Mouse (Mus musculus): ENCODE measurements at regions not wholly inside any gene's neighbourhood (a gene's known extent, or its start where the extent isn't known, plus 50 kb on each side); places are given as distances from the start of the nearest gene placed in this dataset.
"Not testable (repeated sequence)": the region's sequence is repeated elsewhere in the genome, so short reads cannot be mapped to it uniquely, and the experiment has no call there.

DNA sequence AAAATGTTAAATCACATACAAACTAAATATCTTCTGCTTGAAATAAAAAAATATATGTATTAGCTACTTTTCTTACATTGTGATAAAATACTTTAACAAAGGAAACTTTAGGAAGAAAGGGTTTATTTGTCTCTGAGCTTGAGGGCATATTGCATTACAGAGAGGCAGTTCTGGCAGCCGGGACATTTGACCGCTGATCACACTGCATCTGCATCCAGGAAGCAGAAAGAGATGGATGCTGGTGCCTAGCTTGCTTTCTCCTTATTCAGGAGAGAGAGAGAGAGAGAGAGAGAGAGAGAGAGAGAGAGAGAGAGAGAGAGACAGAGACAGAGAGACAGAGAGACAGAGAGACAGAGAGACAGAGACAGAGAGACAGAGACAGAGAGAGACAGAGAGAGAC lies 137.7 kb upstream of the Tacstd2 start:
- DNase-seq: not testable (repeated sequence)

DNA sequence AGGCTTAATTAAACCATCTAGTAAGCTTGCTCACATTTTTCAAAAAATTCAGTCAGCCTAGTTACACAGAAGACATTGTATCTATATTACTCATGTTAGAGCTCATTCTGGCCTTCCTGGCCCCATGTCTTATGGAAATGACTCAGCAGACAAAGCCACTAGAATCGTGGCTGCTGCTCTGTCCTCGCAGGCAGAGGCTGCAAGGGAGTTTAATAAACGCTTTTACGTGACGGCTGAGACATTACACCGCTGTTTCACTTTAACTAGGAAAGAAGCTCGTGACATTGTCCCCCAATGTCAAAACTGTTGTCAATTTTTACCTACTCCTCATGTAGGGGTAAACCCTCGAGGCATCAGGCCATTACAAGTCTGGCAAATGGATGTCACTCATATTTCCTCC lies 132.5 kb upstream of the Tacstd2 start:
- DNase-seq: not testable (repeated sequence)

DNA sequence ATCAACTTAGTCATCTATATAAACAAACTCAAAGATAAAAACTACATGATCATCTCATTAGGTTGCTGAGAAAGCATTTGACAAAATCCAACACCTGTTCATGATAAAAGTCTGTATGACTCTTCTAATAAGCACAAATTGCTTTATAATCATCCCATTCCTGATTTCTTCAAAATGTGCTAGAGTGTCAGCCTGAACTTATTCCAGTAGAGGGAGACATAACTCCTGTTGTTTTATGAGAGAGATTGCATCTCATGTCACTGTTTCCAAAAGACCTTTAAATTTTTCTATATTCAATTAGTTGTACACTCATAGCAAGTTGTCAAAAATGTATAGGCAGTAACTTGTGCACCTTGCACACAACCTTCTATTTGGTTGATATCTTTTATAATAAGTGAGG lies 96.0 kb upstream of the Tacstd2 start:
- DNase-seq: no peak

DNA sequence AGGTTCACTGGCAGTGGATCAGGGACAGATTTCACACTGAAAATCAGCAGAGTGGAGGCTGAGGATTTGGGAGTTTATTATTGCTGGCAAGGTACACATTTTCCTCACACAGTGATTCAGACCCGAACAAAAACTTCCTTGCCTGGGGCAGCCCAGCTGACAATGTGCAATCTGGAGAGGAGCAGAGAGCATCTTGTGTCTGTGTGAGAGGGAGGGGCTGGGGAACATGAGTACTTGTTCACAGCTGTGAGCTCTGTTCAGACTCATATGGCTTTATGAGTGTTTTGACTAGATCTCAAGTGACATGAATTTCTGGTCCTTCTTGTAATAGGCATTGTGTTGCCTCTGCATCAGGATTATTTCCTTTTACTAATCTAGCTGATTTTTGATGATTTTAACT lies 74.8 kb upstream of the Tacstd2 start:
- no peak for DNase-seq

DNA sequence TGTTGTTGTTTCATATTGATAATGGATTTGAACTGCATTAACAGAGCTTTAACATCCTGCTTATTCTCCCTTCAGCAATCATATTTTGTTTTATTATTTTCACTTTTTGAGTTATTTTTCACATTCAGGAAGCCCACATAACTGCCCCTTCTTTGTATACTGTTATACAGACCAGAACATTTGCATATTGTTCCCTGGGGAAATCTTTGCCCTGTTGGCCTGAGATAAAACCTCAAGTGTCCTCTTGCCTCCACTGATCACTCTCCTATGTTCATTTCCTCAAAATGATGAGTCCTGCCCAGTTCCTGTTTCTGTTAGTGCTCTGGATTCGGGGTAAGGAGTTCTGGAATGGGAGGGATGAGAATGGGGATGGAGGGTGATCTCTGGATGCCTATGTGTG lies 73.9 kb upstream of the Tacstd2 start:
- not testable (repeated sequence) for DNase-seq

Measured in kidney, postnatal 10 days (tissue).